Mouse (Mus musculus) heart, embryonic 12.5 days (tissue): ENCODE data around the gene Slc8a1. TPM values are rescaled to one million over a fixed set of nuclear protein-coding genes. Genes with fewer than 3 reads are reported as not detected.

Source experiments
- ATAC-seq: fragments of 200-750 bp; cut with Nextera tagmentation; 2 replicates; pipeline ENCODE4 v1.8.0; 2017; ENCODE audit warnings: moderate TSS enrichment, moderate library complexity; ENCODE audit not compliant: insufficient number of reproducible peaks, low FRiP score
- H3K27ac ChIP-seq: fragments of 300-500 bp; sonication (generic); 2 replicates; pipeline ENCODE4 v1.5.1; 2016; ENCODE audit warnings: mild to moderate bottlenecking, moderate library complexity; ENCODE audit not compliant: poor library complexity, severe bottlenecking
- H3K27me3 ChIP-seq: fragments of 300-500 bp; sonication (generic); replicated peaks from 2 replicates; pipeline ENCODE4 v1.6.1; 2016; ENCODE audit warnings: mild to moderate bottlenecking, moderate library complexity
- H3K36me3 ChIP-seq: fragments of 300-500 bp; sonication (generic); 2 replicates; pipeline ENCODE4 v1.6.1; 2016; ENCODE audit warnings: mild to moderate bottlenecking, moderate library complexity
- H3K4me1 ChIP-seq: fragments of 300-500 bp; sonication (generic); replicated peaks from 2 replicates; pipeline ENCODE4 v1.6.1; 2016; ENCODE audit warnings: mild to moderate bottlenecking
- H3K4me2 ChIP-seq: fragments of 300-500 bp; sonication (generic); 2 replicates; pipeline ENCODE4 v1.6.1; 2016; ENCODE audit warnings: mild to moderate bottlenecking, moderate library complexity
- H3K4me3 ChIP-seq: fragments of 300-500 bp; sonication (generic); 2 replicates; pipeline ENCODE4 v1.5.1; 2016; ENCODE audit warnings: mild to moderate bottlenecking
- H3K9ac ChIP-seq: fragments of 300-500 bp; sonication (generic); 2 replicates; pipeline ENCODE4 v1.6.1; 2016; ENCODE audit warnings: mild to moderate bottlenecking, moderate library complexity
- H3K9me3 ChIP-seq: fragments of 300-500 bp; sonication (generic); replicated peaks from 2 replicates; pipeline ENCODE4 v1.6.1; 2016; ENCODE audit warnings: mild to moderate bottlenecking, moderate library complexity
- WGBS: fragments of 180-500 bp; shearing (Covaris S2); methylation state at CpG from one replicate; pipeline ENCODE4 v1.1.7; 2016; 5-methylcytosine and 5-hydroxymethylcytosine counted together
- polyA plus RNA-seq: library from polyadenylated mRNA; unstranded; fragments of >200 nt; fragmentation: Nextera tagmentation; extraction: Ambion mirVana; gene quantifications from 2 replicates; pipeline ENCODE4 v1.2.1, GENCODE M21; 2016

The Slc8a1 gene
- polyA plus RNA-seq, 1 experiment from 2014 or later = 100 TPM

- no peak overlapping the region for H3K9ac ChIP-seq
- peaks cover 7% of the 10 kb centered on the region for H3K9me3 ChIP-seq
- no peaks in the 10 kb centered on the region for H3K27me3 ChIP-seq
- 72% methylated on average over 4 of the region's 4 CpGs for WGBS
- no peak overlapping the region for H3K4me3 ChIP-seq
- H3K4me2 ChIP-seq = no peak overlapping the region
- no peaks in the 10 kb centered on the region for H3K36me3 ChIP-seq
- no peak overlapping the region for H3K27ac ChIP-seq
- no peak for ATAC-seq
- no peaks in the 10 kb centered on the region for H3K4me1 ChIP-seq
Measured at GRCm38 (mm10) chr17:81360032-81360431, 378.1 kb downstream of the Slc8a1 start.

DNA sequence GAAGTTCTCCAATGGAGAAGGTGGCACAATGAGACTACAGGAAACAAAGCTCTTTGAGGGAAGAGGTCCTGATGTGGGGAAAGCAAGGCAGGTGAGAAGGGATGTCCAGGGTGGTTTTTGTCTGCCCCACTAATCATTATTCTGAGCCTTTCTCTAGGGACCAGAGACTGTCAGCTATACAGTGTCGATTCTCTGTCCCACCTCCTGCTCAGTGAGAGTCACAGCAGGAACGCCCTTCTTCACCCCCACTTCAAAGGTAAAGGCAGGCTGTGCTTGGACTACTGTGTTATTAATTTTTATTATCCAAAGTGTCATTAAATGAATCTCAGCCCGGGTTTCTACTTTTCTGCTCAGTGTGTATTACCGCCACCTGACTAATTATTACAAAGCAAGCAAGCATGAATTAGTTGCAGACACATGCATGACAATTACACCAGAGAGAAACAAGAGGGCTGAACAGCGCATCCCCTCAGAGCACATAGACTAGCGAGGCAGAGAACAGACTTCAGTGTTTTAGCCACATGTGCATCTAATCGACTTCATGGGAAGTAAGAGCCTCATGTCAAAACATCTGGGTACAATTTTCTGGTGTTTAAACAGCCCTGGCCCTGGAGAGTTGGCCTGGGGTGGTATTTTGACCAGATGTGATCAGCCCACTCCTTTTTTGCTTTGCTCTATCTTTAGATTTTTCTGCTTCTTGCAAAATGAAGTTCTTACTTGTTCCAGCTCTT is 402.0 kb downstream of the Slc8a1 start:
- no peak overlapping the region for H3K4me3 ChIP-seq
- H3K9ac ChIP-seq = no peak overlapping the region
- no peaks in the 10 kb centered on the region for H3K36me3 ChIP-seq
- H3K4me2 ChIP-seq = no peak overlapping the region
- H3K4me1 ChIP-seq = no peaks in the 10 kb centered on the region
- H3K27ac ChIP-seq = no peak overlapping the region
- no peaks in the 10 kb centered on the region for H3K9me3 ChIP-seq
- ATAC-seq = no peak
- 72% methylated on average over 7 of the region's 7 CpGs for WGBS
- no peaks in the 10 kb centered on the region for H3K27me3 ChIP-seq

DNA sequence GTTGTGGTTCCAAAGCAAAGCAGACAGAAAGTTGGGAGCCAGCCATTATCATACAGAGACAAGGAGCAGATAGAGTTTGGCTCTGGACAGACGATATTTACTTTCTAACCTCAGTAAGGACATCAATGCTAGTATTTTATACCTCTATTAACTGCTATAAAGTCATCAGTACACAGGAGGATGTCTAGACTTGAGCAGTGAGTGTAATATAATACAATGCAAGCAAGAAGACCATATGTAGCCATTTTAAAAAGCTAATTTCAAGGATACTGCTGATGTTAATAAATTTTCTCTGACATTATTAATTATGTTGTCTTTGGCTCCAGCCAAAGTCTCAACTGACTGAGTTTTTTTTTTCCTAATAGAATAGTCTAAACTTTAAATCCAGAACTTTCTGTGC is 402.7 kb downstream of the Slc8a1 start:
- Histone ChIP-seq H3K36me3 (no peaks in the 10 kb centered on the region), H3K9ac (no peak overlapping the region), H3K4me1 (no peaks in the 10 kb centered on the region), H3K27me3 (no peaks in the 10 kb centered on the region), H3K9me3 (no peaks in the 10 kb centered on the region), H3K4me2 (no peak overlapping the region), H3K4me3 (no peak overlapping the region), H3K27ac (no peak overlapping the region)
- WGBS = 49% methylated on average over 1 of the region's 1 CpGs
- no peak for ATAC-seq
